Mouse (Mus musculus) urinary bladder, postnatal 36 days (tissue): Measurements from ENCODE around the gene Abca5.
A peak's percentile ranks its signal among the peaks of the same experiment; 100 is the strongest.
"Not testable (repeated sequence)": the region's sequence is repeated elsewhere in the genome, so short reads cannot be mapped to it uniquely, and the experiment has no call there.

Source experiments
- DNase-seq, 2 experiments: peaks; one replicate each; pipeline ENCODE4 v3.0.0; 2022; ENCODE audit warnings: low spot score in 2 of 2, mixed read lengths in 1 of 2

Abca5 gene

DNA sequence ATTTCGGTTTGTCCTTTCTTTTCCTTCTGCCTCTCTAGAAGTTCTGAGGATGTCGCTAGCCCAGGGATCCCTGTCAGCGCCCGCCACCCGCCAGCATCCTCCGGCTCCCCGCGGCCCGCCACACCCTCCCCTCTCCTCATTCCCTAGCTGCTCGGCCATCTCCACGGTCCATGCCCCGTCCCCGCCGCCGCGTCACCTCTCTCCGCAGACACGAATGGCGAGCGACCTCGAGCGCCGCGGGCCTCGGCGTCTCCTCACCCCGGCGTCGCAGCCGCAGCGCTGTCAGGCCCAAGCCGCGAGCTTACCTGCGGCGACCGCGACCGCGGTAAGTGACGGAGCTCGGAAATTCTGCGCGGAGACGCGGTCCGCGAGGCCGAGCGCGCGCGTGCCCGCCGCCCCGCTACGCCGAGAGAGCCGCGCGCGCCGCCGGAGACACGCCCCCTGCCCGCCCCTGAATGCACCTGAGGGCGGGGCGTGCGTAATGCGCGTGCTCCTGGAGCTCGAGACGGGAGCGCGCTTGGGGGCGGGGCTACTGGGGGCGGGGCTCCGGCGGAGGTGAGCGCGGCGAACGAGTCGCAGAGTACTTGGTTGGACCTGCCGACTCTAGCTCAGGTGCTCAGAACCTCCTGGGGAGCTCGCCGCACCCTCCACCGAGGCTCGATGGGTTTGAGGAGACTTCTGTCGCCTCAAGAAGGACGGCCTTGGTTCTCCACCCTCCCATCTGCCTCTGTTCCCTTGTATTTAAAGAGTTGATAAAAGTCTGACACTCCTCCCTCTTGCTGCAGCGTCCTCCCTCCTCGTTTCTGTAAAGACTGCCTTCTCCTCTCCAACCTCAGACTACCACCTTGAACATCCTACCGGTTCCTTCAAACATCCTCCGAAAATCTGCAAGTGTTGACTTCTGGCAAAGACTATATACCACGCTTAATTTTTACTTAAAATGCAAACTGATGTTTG is at the start of gene Abca5:
Gene Abca5 (minus strand): TSS at position 428 of the 957 bp plus-strand sequence.
- DNase-seq: peak; percentile 78 to 83

DNA sequence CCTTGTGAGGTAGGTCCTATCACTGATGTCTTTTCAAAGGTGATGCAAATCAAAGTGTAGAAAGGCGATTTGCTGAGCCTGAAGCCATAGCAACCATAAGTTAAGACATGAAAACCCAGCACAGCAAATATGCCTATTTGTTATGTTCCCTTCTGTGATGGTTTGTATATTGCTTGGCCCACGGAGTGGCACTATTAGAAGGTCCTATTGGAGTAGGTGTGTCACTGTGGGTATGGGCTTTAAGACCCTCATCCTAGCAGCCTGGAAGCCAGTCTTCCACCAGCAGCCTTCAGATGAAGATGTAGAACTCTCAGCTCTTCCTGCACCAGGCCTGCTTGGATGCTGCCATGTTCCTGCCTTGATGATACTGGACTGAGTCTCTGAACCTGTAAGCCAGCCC is 48.0 kb upstream of the Abca5 start:
- no peak for DNase-seq

DNA sequence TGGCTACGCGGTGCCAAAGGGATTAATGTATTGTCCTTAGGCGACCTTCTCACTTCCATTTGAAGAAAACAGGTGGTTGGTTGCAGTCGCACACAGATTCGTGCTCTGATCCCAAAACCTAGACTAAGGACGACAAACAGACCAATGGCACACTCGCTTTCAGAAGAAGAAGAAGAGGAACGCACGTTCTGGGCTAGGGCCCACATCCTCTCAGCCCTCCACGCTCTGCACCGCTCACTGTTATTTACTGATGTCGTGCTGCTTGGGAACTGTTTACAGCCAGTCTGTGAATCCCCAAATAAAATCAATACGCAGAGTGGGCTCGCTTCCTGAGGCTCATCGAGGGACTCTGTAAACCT is 42.8 kb upstream of the Abca5 start:
- no peak for DNase-seq

DNA sequence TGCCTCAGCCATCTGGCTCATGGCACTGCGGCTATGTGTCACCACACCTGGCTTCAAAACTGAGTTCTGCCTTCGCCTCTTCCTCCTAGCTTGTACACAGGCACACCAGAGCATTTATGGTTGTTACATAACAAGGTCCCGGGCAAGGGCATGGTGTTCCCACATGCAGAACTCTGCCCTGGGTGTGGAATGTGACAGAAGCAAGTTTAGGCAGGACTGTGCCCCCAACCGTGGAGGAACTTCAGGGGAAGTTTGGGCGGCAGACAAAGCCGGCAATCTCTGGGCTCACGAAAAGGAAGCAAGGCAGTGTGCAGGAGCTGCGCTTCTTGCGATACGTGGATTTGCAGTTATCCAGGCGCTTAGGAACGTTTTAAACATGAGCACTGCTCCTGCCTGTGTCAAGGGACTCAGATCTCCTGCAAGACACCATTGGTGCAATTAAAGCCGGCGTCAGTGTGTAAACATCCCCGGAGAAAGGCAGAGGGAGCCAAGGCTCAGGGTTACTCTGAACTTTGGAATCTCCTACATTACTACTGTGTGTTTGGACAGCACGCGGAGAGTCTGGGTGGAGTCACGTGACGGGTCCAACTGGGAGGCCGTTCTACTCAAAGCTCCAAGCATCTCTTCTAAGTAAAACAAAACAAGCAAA is 42.3 kb upstream of the Abca5 start:
- DNase-seq: peak; percentile 62 to 79

DNA sequence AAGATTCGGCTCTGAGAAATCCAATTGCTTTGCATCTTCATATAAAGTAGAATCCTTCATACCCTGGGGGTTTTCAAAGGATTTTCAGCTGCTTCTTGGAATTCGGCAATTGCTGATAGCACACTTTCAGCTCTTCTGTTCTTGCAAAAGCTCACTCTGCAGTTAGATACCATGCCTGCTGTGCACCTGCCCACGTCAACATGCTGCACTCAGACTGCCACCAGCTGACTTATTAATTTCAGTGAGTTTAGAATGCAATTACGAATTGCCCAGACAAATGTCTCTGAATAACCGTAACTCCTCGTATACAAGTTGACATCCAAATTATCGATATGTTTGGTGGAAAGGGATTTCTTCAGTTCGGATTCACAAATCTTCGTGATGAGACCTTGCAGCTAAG is 36.5 kb upstream of the Abca5 start:
- no peak for DNase-seq

DNA sequence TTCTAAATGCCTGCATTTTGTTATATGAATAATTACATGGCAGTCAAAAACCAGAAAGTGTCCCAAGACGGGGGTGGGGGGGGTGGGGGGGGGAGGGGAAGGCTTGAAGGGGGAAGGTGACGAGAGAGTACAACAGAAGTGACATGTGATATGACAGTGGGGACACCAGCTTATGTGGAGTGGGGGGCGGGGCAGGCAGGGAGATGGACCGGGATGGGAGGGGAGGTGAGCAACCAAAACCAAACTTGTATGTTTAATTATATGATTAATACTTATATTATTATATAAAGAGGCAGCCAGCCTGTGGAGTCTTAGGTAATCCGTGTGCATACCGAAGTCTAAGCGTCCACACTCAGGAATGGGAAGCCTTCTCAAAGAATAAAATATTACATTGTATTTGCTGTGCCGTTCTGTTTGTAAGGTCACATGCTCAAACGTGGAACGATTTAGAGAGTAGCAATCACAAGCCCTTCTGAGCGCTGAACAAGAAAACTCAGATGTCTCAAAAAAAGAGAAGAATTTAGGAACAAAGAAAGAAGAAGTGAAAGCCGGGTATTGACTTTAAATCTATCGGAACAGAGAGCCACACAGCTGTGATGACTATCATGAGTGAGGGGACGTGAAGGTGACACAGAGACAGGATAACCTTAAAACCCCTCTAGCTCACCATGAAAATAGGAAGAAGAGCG is 34.9 kb upstream of the Abca5 start:
- no peak for DNase-seq

DNA sequence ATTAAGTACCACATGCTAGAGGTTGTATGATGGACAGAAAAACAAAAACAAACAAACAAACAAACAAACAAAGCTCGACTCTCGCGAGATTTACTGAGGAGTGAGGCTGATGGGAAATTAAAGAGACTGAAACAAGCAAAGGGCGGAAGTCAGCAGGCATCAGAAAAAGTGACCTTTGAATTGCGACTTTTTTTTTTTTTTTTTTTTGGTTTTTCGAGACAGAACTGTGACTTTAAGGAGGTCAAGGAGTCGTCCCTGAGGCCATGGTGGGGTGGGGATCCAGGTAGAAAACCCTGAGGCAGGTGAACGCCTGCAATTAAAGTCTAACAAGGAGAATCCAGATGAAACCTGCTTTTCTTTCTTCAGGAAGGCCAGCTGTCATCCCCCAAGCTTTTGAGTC is 34.3 kb upstream of the Abca5 start:
- DNase-seq: no peak

DNA sequence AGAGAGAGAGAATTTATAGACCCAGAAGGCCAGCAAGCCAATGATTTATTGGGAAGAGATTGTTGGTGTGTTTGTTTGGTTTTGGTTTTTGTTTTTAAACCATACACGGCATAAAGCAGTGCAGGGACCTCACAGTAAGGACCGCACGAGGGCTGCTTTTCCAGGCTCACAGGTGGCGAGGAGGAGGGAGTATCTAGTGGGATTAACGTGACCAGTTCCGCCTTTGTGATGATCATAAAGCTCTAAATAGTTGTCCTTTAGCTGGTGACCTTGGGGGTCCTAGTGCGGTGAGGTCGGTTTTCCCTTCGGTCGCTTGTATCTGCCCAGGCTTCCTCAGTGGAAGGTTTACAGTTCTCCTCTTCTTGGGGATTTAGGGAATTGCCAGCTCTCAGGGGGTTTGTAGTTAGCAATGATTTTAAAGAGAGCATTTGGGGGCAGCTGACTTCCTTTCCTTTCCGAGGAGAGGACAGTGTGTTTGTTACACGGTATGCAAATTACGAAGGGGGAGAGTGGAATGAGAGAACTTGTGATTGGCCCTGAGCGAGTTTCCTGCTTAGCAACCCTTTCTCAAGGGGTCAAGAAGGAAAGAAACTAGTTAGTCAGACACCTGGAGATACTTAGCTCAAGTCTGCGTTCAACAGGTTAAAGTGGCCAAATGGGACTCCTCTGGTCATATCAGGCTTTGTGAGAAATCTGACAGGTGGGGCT is 31.9 kb upstream of the Abca5 start:
- DNase-seq: no peak

DNA sequence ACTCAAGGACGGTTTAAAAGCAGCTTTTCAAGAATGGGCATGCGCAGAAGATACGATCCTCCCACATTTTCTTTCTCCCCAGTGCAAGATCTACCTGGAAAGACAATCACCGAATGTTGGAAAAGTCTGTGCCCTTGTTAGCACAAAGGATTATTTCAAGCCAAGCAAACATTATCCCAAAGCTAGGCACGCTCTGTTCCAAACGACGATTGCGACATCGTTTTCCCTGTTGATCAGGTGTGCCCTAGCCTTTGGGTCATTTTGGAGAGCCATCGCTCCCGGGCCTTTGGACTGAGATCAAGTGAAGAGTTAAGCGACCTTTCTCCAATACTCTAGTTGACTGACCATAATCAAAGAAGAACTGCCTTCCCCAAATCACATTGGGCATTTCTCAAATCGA is 30.1 kb upstream of the Abca5 start:
- no peak for DNase-seq

DNA sequence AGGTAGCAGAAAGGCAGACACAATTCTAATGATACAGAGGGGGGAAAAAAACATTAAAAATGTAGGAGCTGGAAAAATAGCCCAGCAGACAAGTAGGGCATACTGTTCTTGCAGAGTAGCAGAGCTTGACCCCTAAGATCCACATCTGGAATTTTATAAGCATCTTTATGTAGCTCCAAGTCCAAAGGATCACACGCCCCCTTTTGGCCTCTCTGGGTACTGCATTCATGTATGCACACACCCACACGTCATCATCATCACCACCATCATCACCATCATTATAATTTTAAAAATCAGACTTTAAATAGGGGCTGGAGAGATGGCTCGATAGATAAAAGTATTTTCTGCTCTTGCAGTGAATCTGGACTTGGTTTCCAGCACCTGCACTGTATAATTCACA is 29.4 kb upstream of the Abca5 start:
- DNase-seq: no peak

DNA sequence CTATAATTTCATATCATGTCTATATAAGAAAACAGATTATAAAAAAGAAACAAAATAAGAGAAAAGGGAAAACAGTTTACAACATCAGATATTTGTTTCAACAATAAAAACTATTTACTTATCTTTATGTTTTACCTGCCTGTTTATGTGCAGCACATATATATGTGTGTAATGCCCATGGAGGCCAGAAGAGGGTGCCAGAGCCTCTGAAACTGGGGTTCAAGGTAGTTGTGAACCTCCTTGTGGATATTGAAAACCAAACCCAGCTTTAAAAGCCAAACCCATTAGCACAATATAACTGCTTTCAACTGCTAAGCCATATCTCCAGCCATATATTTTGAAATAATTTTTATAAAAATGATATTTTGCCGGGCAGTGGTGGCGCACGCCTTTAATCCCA is 27.5 kb upstream of the Abca5 start:
- DNase-seq: peak; percentile 31 to 38

DNA sequence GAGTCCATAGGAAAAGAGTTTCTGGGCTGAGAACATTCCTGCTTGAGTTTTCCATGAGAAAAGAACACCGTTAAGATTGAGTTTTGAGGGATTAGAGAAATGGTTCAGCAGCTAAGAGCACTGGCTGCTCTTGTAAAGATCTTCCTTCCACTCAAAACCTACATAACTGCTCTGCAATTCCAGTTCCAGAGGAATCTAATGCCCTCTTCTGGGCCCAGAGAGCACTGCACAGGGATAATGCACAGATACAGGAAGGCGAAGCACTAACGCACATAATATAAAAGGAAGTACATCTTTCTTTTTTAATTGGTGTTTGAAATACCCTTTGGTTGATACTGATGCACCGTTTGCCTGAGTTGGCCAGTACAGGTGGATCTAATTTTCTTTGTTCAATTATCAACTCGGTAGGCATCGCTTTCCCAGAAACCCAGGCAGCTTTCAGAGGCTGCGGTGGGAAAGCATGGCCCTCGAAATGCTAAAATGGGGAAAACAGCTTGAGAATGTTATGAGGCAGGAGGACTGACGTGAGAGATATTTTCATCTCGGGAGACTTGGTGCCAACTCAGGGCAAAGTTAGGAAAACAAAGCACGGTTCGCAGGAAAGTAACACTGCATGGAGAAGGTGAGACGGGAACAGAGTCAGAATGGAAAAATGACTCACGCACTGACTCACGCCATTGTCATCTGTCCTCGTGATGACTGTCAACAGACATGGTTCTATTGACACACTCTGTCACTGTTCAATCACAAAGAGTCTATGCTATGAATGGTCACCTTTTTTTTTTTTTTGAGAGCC is 20.4 kb upstream of the Abca5 start:
- DNase-seq: peak; percentile 42 to 53

DNA sequence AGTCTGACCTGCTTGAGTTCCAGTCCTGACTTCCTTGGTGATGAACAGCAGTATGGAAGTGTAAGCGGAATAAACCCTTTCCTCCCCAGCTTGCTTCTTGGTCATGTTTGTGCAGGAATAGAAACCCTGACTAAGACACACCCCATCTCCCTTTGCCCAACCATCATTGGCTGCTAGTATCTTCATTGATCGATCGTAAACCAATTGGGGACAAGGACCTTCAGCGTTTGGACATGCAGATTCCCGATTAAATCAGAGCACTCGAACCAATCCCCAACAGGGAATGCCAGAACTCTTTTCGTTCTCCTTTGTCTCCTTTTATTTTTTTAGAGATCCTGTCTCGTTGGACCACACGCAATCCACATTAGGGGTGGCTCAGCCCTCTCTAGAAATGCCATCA is 17.6 kb upstream of the Abca5 start:
- not testable (repeated sequence) for DNase-seq

DNA sequence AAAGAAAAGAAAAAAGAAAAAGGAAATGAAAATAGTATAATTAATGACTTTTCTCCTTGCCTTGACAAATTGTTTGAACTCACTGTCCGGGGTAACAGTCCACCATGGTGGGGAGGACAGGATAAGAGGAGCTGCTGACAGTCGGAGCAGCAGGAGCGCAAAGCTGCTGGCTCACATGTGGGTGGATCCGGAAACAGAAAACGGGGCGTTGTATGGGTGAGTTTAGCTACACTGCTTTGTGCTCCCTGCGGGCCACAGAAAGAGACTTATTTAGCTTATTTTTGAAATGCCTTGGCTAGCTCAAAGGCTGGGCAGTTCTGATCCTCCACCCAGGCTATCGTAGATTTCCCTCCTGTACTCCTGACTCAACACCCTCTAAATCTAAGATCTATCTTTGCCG is 16.7 kb upstream of the Abca5 start:
- DNase-seq: no peak

DNA sequence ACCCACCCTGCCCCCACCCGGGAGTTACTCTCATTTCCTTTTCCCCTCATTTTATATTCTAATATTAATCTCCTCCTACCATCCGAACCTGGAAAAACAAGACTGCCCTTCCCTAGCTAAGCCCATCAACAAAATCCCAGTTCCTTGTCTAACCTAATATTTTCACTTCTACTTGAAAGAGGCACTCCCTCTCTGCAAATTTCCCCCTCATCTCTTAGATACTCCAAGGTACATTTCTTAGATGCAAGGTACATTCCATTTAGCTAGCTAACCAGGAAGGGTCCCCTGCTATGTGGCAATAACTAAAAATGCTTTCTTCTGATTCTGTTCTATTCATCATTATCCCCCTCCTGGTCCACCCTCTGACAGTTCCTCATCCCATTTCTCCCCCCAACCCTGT is 10.7 kb upstream of the Abca5 start:
- DNase-seq: no peak

DNA sequence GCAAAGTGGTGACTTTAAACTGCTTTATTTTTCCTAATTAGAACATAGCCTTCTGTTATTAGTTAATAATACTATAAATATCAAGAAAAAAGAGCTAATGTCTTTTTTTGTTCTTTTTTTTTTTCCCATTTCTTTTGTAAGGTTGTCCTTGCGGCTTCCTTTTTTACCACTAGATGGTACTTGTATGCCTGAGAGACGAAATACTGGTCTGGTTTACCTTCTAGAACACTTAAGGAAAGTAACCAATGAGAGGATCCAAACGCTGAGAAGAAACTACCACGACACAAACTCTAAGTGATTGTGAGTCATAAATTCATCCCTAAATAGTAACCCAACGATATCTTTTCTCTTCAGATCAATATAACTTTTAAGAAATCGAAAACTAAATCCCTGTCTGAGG is 10.3 kb upstream of the Abca5 start:
- no peak for DNase-seq

DNA sequence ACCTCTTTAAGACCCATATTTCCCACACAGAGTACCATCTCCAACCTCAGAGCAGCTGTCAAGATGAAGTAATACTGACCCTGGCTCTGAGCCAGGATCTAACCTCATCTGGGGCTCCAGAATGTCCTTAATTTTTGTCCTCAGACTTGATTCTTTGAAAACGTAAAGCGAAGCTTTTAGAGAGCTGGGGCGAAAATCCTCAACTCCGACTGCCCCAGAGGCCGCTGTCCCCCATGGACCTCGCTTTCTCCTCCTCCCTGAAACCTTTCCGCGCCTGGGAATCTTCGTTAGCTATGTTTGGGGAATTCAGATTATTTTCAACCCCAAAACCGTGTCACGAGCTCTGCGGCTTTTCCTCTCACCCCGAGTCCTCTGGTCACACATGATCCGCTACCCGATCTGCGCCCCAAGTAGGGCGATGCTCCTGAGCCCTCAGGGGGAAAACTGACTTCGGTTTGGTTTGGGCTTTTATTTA is 665 bp downstream of the Abca5 start:
- peak; percentile 13 to 23 for DNase-seq

DNA sequence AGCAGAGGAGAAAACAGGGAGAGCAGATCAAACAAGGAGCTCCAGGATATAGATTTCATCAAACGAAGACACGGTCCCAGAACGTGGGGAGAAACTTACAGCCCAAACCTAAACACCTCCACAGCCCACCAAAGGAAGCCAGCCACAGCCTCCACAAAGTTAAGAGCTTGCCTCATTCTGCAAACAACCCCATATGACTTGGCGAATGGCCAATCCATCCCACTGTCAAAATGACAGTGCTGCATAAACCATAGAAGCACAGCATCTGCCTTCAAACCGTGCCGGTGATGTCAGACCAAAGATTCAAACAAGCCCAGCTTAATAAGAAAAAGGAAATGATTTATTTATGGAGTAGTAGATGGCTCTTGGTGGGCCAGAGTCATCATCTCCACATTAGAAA is 7.4 kb downstream of the Abca5 start:
- DNase-seq: no peak

DNA sequence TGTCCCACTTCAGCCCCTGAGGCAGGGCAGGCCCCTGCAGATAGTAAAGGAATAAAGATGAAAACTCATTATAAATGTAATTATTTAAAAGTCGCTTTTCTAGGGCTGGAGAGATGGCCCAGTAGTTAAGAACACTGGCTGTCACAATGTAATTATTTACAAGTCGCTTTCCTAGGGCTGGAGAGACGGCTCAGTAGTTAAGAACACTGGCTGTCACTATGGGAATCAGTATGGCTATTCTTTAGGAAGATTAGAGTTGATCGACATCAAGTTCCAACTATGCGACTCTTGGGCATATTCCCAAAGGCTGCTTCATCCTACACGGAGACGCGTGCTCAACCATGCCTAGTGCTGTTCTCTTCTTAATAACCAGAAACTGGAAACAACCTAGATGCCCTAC is 15.2 kb downstream of the Abca5 start:
- DNase-seq: no peak

DNA sequence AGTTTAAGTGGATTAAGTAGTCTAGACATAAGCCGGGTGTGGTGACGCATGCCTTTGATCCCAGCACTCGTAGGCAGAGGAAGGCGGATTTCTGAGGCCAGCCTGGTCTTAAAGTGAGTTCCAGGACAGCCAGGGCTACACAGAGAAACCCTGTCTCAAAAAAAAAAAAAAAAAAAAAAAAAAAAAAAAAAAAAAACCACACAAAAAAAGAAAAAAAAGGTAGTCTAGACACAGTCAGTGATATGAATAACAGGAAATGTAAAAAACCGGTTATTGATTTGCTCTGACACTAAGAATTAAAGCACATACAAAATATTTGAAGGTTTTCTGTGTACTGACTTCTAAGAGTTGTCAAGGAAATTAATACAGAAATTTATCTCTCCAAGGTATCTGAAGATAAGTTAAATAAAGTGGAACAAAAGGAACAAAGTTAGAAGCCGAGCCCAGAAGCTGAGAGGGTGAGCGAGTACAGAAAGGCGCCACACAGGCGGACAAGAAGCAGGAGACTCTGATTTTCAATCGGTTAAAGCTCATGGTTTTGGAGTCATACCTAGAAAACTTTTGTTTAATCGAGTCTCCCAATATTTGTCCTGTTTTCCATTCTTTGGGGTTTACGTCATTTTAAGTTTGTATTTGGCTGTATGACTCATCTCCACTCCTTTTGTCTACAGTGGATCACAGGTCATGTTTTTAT is 30.9 kb downstream of the Abca5 start:
- DNase-seq: no peak
